Mouse (Mus musculus) left cerebral cortex, postnatal 25 days (tissue): ENCODE results near the gene Ilf3. TPM values are rescaled to one million over a fixed set of nuclear protein-coding genes. Genes with fewer than 3 reads are reported as not detected.
A peak's percentile ranks its signal among the peaks of the same experiment; 100 is the strongest.

Experiments
- DNase-seq, 2 experiments: peaks; one replicate each; pipeline ENCODE4 v3.0.0; 2022; ENCODE audit warnings: low spot score in 2 of 2, mixed read lengths in 1 of 2
- intact Hi-C: fragments of 180-260 bp; cut with DNase I; formaldehyde crosslinking; loops from one replicate; pipeline ENCODE4 v1.15.1; 2025
- total RNA-seq, 2 experiments: library from RNA; stranded (reverse); gene quantifications; 2 replicates each; pipeline ENCODE4 v1.2.3; 2021

Ilf3 gene
- total RNA-seq, 2 experiments from 2014 or later, result 68.0 to 77.7 TPM

GRCm38 (mm10) chr9:21430724-21431123 is 63.1 kb downstream of the Ilf3 start:
- DNase-seq, result peak; percentile 39 to 40
- intact Hi-C loops, result no loop called here

- DNase-seq, result no peak
- intact Hi-C loops, result no loop called here
Observed at GRCm38 (mm10) chr9:21432066-21432465, 64.4 kb downstream of the Ilf3 start.

DNA sequence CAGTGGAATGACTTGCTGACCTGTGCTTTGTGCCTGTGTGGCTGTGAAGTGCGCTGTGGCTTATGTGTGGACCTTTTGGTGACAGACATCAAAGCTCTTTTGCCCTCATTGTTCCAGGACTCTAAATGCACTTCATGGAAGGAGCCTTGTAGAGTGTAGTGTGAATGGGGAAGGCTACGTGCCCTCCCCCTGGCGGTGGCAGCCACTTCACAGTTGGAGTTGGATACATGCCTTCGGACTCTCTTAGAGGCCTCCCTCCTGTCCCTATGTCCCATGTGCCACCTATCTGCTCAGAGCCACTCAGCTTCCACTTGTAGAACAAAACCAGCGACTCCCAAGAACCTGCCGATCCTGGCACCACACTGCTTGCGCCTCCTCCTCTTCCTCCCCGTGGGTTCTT is 66.1 kb downstream of the Ilf3 start:
- DNase-seq, result no peak
- intact Hi-C loops, result no loop called here

DNA sequence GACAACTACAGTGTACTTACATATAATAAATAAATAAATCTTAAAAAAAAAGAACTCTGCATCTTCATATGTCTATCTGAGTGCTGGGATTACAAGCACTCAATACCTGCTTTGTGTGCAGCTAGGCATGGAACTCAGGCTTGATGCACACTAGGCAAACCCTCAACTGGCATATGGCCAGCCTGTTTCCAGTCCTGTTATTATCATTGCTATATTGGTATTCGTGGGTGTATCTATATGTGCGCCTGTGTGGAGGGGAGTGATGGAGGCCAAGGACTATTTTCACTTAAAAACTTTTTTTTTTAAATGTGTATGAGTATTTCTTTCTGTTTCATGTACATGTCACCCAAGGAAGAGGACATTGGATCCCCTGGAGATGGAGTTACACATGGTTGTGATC is 66.7 kb downstream of the Ilf3 start:
- intact Hi-C loops, result no loop called here

GRCm38 (mm10) chr9:21435777-21436635 is 68.3 kb downstream of the Ilf3 start:
- intact Hi-C loops, result no loop called here
- no peak for DNase-seq

More for the DNA sequence above, 66.7 kb downstream of the Ilf3 start:
- DNase-seq, result no peak

GRCm38 (mm10) chr9:21437577-21437976 is 69.9 kb downstream of the Ilf3 start:
- intact Hi-C loops, result no loop called here
- DNase-seq, result no peak

DNA sequence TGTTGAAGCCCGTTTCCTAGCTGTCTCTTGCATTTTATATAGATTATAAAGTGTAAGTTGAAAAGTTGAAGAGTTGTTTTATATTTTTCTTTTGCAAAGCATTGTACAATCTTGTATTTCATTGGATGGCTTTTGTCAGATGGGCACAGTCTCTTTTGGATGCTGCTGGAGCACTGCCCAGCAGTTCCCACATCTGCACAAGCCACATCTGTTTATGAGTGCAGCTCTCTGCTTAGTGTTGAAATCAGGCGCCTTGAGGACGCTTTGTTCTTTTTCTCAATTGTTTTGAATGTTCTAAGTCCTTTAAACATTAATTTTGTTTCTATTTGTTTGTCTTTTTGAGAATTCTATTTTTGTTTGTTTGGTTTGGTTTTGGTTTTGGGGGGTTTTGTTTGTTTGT is 70.5 kb downstream of the Ilf3 start:
- intact Hi-C loops, result no loop called here
- no peak for DNase-seq

DNA sequence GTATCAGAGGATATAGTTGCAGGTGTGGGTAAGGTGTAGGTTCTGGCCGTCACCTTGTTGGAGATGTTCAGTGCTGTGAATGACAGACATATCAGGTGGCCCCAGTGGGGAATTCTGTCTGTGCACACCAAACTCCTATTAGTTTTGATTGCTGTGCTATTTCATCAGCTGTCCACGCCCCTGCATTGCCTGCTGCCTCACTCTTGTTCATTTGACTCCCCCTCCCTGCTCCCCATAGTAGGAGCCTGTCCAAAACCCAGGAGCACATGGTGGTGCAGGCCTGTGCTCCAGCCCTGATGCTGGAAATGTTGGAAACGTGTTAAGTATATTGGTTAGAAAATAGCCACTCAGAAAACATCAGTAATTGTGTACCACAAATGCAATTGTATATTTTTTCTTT is 71.8 kb downstream of the Ilf3 start:
- intact Hi-C loops, result no loop called here
- DNase-seq, result no peak

GRCm38 (mm10) chr9:21439914-21440313 is 72.2 kb downstream of the Ilf3 start:
- DNase-seq, result no peak
- intact Hi-C loops, result no loop called here

DNA sequence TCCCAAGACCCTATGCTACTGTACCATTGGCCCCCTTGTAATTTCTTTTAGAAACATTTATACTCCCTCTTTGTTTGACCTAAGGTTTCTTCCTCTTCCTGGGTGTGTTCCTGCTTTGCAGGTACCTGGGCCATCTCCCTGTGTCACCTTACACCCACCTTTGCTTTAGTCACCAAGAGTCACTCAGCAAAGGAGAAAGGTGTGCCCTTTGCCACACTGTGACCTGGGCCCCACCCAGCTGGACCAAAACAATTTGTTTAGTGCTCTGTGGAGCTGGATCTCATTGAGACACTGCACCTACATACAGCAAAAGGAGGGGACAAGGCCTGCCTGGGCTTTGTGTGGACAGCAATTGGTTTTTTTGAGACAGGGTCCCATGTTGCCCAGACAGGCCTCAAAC is 72.7 kb downstream of the Ilf3 start:
- intact Hi-C loops, result no loop called here
- no peak for DNase-seq

- intact Hi-C loops, result no loop called here
- no peak for DNase-seq
Observed at GRCm38 (mm10) chr9:21443853-21444252, 76.2 kb downstream of the Ilf3 start.

DNA sequence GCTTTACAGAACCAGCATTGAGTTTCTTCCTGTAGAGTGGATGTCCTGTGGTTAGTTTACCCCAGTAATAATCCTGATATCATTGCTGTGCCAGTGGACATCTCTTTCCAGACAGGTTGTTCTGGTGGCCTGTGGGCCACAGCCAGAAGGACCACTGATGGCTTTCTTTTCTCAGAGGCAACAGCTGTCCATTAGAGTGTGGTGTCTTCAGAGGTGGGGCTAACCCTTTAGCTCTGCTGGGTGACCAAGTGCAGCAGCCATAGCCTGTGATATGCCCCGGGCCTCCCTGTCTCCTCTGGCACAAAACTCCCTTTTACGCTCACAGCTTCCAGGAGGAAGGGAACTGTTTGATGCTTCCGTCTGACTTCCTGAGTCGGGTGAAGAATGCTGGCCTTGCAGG is 76.9 kb downstream of the Ilf3 start:
- intact Hi-C loops, result no loop called here
- no peak for DNase-seq

- no peak for DNase-seq
- intact Hi-C loops, result no loop called here
Observed at GRCm38 (mm10) chr9:21445081-21445744, 77.5 kb downstream of the Ilf3 start.

- no peak for DNase-seq
- intact Hi-C loops, result no loop called here
Observed at GRCm38 (mm10) chr9:21447778-21448177, 80.1 kb downstream of the Ilf3 start.

- intact Hi-C loops, result no loop called here
- DNase-seq, result no peak
Observed at GRCm38 (mm10) chr9:21449710-21450109, 82.0 kb downstream of the Ilf3 start.

DNA sequence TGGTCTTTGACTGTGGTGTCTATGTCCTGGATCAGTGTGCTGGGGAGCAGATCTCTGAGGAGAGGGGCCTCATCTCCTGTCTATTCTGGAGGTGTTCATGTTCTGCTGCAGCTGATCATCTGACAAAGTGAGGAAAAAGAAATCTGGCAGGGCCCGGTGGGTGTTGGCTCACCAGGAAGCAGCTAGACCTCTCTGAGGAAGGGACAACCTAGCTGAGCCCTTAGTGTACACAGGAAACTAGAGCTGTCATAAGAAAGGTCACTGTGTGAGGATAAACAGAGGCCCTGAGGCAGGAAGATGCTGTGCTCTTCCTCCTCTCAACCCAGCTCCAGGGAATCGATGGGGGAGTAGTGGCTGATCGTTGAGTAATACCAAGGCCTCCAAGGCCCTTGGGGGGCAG is 82.6 kb downstream of the Ilf3 start:
- intact Hi-C loops, result no loop called here
- no peak for DNase-seq

DNA sequence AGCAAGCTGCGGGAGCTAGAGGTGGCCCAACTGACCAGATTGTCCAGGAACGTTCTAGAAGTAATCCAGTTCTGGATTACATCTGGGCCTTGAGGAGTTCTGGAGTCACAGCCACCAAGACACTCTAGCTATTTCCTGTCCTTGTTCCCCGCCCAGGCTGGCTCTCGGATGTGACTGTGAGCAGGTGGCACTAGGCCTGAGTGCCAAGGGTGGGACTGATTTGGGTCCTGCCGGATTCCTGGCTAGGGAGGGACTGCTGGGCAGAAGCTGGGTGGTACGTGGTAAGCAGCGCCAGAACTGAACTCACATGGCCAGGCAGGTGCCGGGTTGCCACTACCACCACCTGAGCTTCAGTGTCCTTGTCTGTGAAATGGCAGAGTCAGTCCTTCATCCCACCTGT is 83.7 kb downstream of the Ilf3 start:
- intact Hi-C loops, result no loop called here
- no peak for DNase-seq

DNA sequence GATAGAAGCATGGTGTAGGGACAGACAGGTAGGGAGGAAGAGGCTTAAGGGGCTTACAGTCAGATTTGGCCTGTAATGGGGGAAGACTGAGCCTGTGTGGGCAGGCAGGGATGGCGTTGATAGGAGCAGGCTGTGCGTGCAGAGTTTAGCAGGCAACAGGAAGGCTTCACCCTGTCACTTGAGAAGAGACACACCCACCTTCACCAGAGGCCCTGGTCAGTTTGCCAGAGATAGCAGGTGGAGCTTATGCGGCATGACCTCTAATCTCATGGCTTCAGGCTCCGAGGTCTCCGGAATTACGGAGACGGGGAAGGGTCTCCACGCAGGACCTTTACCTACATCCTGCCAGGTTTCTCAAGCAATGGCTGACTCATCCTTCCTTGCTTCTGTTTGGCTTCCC is 84.2 kb downstream of the Ilf3 start:
- intact Hi-C loops, result no loop called here
- no peak for DNase-seq

- intact Hi-C loops, result no loop called here
- peak in 1 of 2 experiments; percentile 59 for DNase-seq
Observed at GRCm38 (mm10) chr9:21453003-21453402, 85.3 kb downstream of the Ilf3 start.

DNA sequence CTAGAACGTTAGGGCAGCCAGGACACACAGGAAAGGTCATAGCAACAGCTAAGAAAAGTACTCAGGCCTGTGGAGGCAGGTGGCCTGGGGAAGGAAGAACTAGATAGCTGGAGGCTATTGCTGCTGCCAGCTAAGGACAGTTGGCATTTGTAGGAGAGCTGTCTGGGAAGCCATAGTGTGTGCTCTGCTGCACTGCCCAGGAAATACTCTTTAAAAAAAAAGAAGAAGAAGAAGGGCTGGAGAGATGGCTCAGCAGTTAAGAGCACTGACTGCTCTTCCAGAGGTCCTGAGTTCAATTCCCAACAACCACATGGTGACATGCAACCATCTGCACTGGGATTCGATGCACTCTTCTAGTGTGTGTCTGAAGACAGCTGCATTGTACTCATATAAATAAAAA is 85.8 kb downstream of the Ilf3 start:
- intact Hi-C loops, result no loop called here

DNA sequence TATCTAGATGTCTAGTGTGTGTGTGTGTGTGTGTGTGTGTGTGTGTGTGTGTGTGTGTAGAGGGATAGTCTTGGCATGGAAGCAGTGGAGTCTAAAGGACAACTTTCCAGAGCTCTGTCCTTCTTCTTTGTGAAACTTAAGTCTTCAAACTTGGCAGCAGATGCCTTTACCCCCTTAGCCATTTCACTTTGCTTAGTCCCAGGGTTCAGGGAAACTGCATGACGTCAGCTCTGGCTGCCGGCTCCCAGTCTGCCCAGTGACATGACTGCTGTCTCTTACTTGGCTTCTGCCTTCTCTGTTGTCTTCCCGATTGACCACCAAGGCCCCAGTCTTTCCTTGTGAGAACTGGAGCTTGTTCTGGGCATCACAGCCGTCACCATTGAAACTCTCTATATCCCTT is 86.9 kb downstream of the Ilf3 start:
- DNase-seq, result no peak
- intact Hi-C loops, result no loop called here

More for the DNA sequence above, 85.8 kb downstream of the Ilf3 start:
- DNase-seq, result no peak
